ENCODE assay signal across 10 mouse cellular contexts in genomic region chr15:89215611-89216233, GRCm38 (mm10). TPM values are rescaled to one million over a fixed set of nuclear protein-coding genes. Genes with fewer than 3 reads are reported as not detected.
A peak's percentile ranks its signal among the peaks of the same experiment; 100 is the strongest.
DNase-seq lines count a peak whose midpoint lies in the region; ATAC-seq lines count a peak whose summit lies in the region.
"Had no signal": no experiment of that assay in that cellular context is flagged by ENCODE, and none has a peak within 500 bp of the region (broad histone marks: within the 10 kb centered on the region; RNA-seq: fewer than 3 reads in every experiment).

No protein-coding gene starts in this region.

- H3K4me3 ChIP-seq in liver, embryonic 11.5 days (ENCODE audit: low read depth, low read length): peak overlapping the region; percentile 17; the same call in 1 of the 2 replicates
- H3K4me3 ChIP-seq: intestine, embryonic 15.5 days had no signal

- DNase-seq in kidney, adult 11 months: peak; percentile 20
- no peak for DNase-seq in kidney, postnatal 4 days
- peak; percentile 79 for DNase-seq in brain, adult 2 months (ENCODE audit: low read depth, low spot score)
- DNase-seq in gastrocnemius, postnatal 36 days: peak; percentile 26 to 55
- DNase-seq in liver, embryonic 11.5 days (ENCODE audit: low spot score): no peak
- no peak for DNase-seq in layer of hippocampus, postnatal 36 days
- no peak for DNase-seq in layer of hippocampus, postnatal 25 days (ENCODE audit: extremely low spot score in 1 of 2, low spot score in 1 of 2)
- no peak for DNase-seq in layer of hippocampus, adult 8-10 months (ENCODE audit: low spot score in 2 of 2)
- DNase-seq: lung, postnatal 10 days had no signal

- no peaks in the 10 kb centered on the region for H3K27me3 ChIP-seq in liver, embryonic 11.5 days (replicated peaks; ENCODE audit: control insufficient read depth, insufficient read depth, low read length)
- H3K27me3 ChIP-seq: intestine, embryonic 15.5 days had no signal

- peak; percentile 84 for ATAC-seq in liver, embryonic 11.5 days (replicated peaks; ENCODE audit: low FRiP score)
- ATAC-seq: intestine, embryonic 15.5 days had no signal

- 35% methylated on average over 2 of the region's 2 CpGs for WGBS in liver, embryonic 11.5 days

- peaks cover 6% of the 10 kb centered on the region; the same call in 1 of the 2 replicates for H3K36me3 ChIP-seq in liver, embryonic 11.5 days (ENCODE audit: control insufficient read depth, insufficient read depth, low read length)

- H3K9ac ChIP-seq in liver, embryonic 11.5 days (ENCODE audit: low read depth, low read length): peak overlapping the region; percentile 60
- H3K9ac ChIP-seq: intestine, embryonic 15.5 days had no signal

- H3K4me1 ChIP-seq in liver, embryonic 11.5 days (replicated peaks; ENCODE audit: control insufficient read depth, insufficient read depth, low read length): peaks cover 32% of the 10 kb centered on the region

- H3K4me2 ChIP-seq in liver, embryonic 11.5 days: peak overlapping the region; percentile 85
- H3K4me2 ChIP-seq: intestine, embryonic 15.5 days had no signal

- intact Hi-C loops in gastrocnemius, postnatal 36 days (cut with DNase I): no loop called here

- no peaks in the 10 kb centered on the region for H3K9me3 ChIP-seq in liver, embryonic 11.5 days (ENCODE audit: control insufficient read depth, low read length)
- H3K9me3 ChIP-seq: intestine, embryonic 15.5 days had no signal

- peak overlapping the region; percentile 99 for H3K27ac ChIP-seq in liver, embryonic 11.5 days (ENCODE audit: low read depth, low read length)
- H3K27ac ChIP-seq: intestine, embryonic 15.5 days had no signal

RNA-seq across cellular contexts. Expression of gene Ppp6r2, which starts 4.4 kb away (rescaled TPM):
- 10 to 100 TPM; 81.0 to 85.9 TPM for total RNA-seq in gastrocnemius, postnatal 36 days (2021)
- 25.0 and 31.6 TPM in 2 replicates for polyA plus RNA-seq in liver, embryonic 11.5 days (2014; fragmentation: Nextera tagmentation; extraction: Ambion mirVana)
- total RNA-seq in layer of hippocampus, postnatal 36 days (2021): 100 to 1,000 TPM; 158 to 162 TPM
- total RNA-seq in layer of hippocampus, postnatal 25 days (2021): 100 to 1,000 TPM; 164 to 166 TPM
- total RNA-seq in layer of hippocampus, adult 8-10 months (2022): 100 to 1,000 TPM; 147 to 171 (median 157) TPM

RNA-seq across cellular contexts. Expression of gene Dennd6b, which starts 19.4 kb away (rescaled TPM):
- total RNA-seq in gastrocnemius, postnatal 36 days (2021): 1 to 10 TPM; 7.6 to 9.0 TPM
- 9.5 and 10.5 TPM in 2 replicates for polyA plus RNA-seq in liver, embryonic 11.5 days (2014; fragmentation: Nextera tagmentation; extraction: Ambion mirVana)
- total RNA-seq in layer of hippocampus, postnatal 36 days (2021): 10 to 100 TPM; 33.5 to 38.7 TPM
- 10 to 100 TPM; 33.3 to 42.0 TPM for total RNA-seq in layer of hippocampus, postnatal 25 days (2021)
- 10 to 100 TPM; 38.9 to 52.1 (median 45.1) TPM for total RNA-seq in layer of hippocampus, adult 8-10 months (2022)

RNA-seq across cellular contexts. Expression of gene Plxnb2, which starts 35.1 kb away (rescaled TPM):
- total RNA-seq in gastrocnemius, postnatal 36 days (2021): 1 to 10 TPM; 8.9 to 9.6 TPM
- 70.5 and 78.3 TPM in 2 replicates for polyA plus RNA-seq in liver, embryonic 11.5 days (2014; fragmentation: Nextera tagmentation; extraction: Ambion mirVana)
- total RNA-seq in layer of hippocampus, postnatal 36 days (2021): 10 to 100 TPM; 51.0 to 58.7 TPM
- 10 to 100 TPM; 50.0 to 56.5 TPM for total RNA-seq in layer of hippocampus, postnatal 25 days (2021)
- total RNA-seq in layer of hippocampus, adult 8-10 months (2022): 10 to 100 TPM; 54.0 to 78.5 (median 67.5) TPM

Comparison
In these comparisons a context has a peak if more than half of its experiments do, and no peak if none do; other contexts are left out.
1. DNase-seq: peak in kidney, adult 11 months (single experiment), brain, adult 2 months (single experiment) and gastrocnemius, postnatal 36 days (2 of 2); none in kidney, postnatal 4 days (0 of 2), liver, embryonic 11.5 days (single experiment), layer of hippocampus, postnatal 36 days (0 of 2), layer of hippocampus, postnatal 25 days (0 of 2) and layer of hippocampus, adult 8-10 months (0 of 2).
2. RNA of gene Plxnb2, which starts 35.1 kb away (total RNA-seq): 54.0 to 78.5 TPM in layer of hippocampus, adult 8-10 months, 51.0 to 58.7 TPM in layer of hippocampus, postnatal 36 days and 50.0 to 56.5 TPM in layer of hippocampus, postnatal 25 days; 8.9 to 9.6 TPM in gastrocnemius, postnatal 36 days; every median in the first group is over 4 times any median in the second.